Mouse (Mus musculus) midbrain, embryonic 14.5 days (tissue): ENCODE data around the gene Izumo1. TPM values are rescaled to one million over a fixed set of nuclear protein-coding genes. Genes with fewer than 3 reads are reported as not detected.

Experiments
- ATAC-seq: fragments of 200-750 bp; cut with Nextera tagmentation; 2 replicates; pipeline ENCODE4 v1.8.0; 2017; ENCODE audit warnings: moderate number of reproducible peaks, moderate library complexity; ENCODE audit not compliant: low FRiP score, low TSS enrichment
- DNase-seq: peaks from one replicate; pipeline ENCODE4 v3.0.0-alpha.2; 2015
- H3K27ac ChIP-seq: fragments of 300-500 bp; sonication (generic); replicated peaks from 2 replicates; pipeline ENCODE4 v1.5.1; 2014; ENCODE audit warnings: mild to moderate bottlenecking, low read depth, low read length, moderate library complexity
- H3K27me3 ChIP-seq: fragments of 300-500 bp; sonication (generic); 2 replicates; pipeline ENCODE4 v1.6.1; 2014; ENCODE audit warnings: low read length, control low read depth, mixed read lengths; ENCODE audit not compliant: control insufficient read depth, insufficient read depth
- H3K36me3 ChIP-seq: fragments of 300-500 bp; sonication (generic); 2 replicates; pipeline ENCODE4 v1.6.1; 2014; ENCODE audit warnings: low read length, control low read depth; ENCODE audit not compliant: control insufficient read depth, insufficient read depth
- H3K4me1 ChIP-seq: fragments of 300-500 bp; sonication (generic); 2 replicates; pipeline ENCODE4 v1.6.1; 2014; ENCODE audit warnings: mild to moderate bottlenecking, antibody characterized with exemption, low read length, control low read depth; ENCODE audit not compliant: control insufficient read depth, insufficient read depth
- H3K4me2 ChIP-seq: fragments of 300-500 bp; sonication (generic); 2 replicates; pipeline ENCODE4 v1.6.1; 2014; ENCODE audit warnings: mild to moderate bottlenecking, low read length, moderate library complexity
- H3K4me3 ChIP-seq: fragments of 300-500 bp; sonication (generic); replicated peaks from 2 replicates; pipeline ENCODE4 v1.5.1; 2014; ENCODE audit warnings: low read depth, low read length
- H3K9ac ChIP-seq: fragments of 300-500 bp; sonication (generic); replicated peaks from 2 replicates; pipeline ENCODE4 v1.6.1; 2014; ENCODE audit warnings: mild to moderate bottlenecking, low read length, moderate library complexity
- H3K9me3 ChIP-seq: fragments of 300-500 bp; sonication (generic); 2 replicates; pipeline ENCODE4 v1.6.1; 2016; ENCODE audit warnings: low read length, control low read depth, mixed read lengths; ENCODE audit not compliant: control insufficient read depth
- WGBS: fragments of 180-500 bp; shearing (Covaris S2); extraction: QIAGEN DNeasy Blood & Tissue Kit; methylation state at CpG from one replicate; pipeline ENCODE4 v1.1.7; 2014; 5-methylcytosine and 5-hydroxymethylcytosine counted together
- polyA plus RNA-seq: library from polyadenylated mRNA; unstranded; fragments of >200 nt; fragmentation: Nextera tagmentation; extraction: Ambion mirVana; gene quantifications from 2 replicates; pipeline ENCODE4 v1.2.1, GENCODE M21; 2014

Gene Izumo1
- polyA plus RNA-seq, 1 experiment from 2014 or later = not detected

DNA sequence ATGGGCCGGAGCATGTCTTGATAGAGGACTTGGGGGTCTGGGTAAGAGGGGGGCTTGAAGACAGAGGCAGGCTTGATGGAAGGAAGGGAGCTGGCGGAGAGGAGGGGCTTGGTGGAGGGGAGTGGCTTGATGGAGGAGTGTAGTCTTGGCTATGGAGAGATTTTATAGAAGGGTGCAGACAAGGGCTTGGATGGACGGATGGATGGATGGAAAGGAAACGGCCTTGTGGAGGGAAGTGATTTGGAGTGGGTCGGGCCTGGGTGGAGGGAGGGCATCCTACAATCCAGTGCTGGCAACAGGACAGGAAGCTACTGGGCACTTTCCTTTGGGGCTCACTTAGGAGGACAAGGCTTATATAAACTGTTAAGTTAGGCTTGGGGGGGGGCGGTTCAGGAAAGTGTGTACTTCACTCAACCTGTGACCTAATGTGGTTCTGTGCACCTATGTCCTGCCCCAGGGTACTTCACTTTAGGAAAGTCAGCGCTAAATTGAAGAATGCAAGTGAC, 5.0 kb downstream of the Izumo1 start:
- ATAC-seq (no peak), DNase-seq (no peak)
- no peak overlapping the region for H3K9ac ChIP-seq
- no peak overlapping the region for H3K4me3 ChIP-seq
- peaks cover 6% of the 10 kb centered on the region; the same call in 1 of the 2 replicates for H3K4me1 ChIP-seq
- H3K9me3 ChIP-seq = no peaks in the 10 kb centered on the region
- no peak overlapping the region for H3K4me2 ChIP-seq
- no peak overlapping the region for H3K27ac ChIP-seq
- WGBS = 88% methylated on average over 7 of the region's 7 CpGs
- no peaks in the 10 kb centered on the region for H3K27me3 ChIP-seq
- no peaks in the 10 kb centered on the region for H3K36me3 ChIP-seq

DNA sequence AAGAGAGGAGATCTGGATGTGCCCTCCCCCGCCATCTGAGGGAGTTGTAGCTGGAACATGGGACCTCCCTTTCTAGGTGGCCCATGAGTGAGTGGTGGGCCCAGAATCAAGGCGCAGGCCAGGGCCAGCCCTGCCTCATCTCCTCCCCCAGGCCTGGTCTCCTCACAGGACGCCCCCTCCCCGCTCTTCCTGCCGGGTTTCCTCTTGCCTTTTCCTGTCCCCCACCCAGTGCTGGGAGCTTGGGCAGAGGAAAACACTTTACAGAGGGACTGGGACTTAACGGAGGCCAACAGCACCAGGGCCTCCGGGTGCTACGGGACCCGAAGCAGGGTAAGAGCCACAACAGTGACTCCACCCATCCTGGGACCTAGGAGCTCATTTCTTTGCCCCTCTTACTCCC, 5.7 kb downstream of the Izumo1 start, which contains the start of gene Rasip1:
Rasip1 (plus strand) TSS at position 228 of the 400 bp plus-strand sequence.
- Histone ChIP-seq H3K27ac (peak within 1 kb of the TSS; percentile 89), H3K4me3 (peak within 1 kb of the TSS; percentile 56), H3K4me2 (peak within 1 kb of the TSS; percentile 95), H3K27me3 (no peaks in the 10 kb centered on the region), H3K9ac (peak within 1 kb of the TSS; percentile 74), H3K4me1 (peaks cover 6% of the 10 kb centered on the region; the same call in 1 of the 2 replicates), H3K36me3 (no peaks in the 10 kb centered on the region), H3K9me3 (no peaks in the 10 kb centered on the region)
- 90% methylated on average over 9 of the region's 9 CpGs for whole genome bisulfite sequencing
- no peak for ATAC-seq
- no peak for DNase-seq

DNA sequence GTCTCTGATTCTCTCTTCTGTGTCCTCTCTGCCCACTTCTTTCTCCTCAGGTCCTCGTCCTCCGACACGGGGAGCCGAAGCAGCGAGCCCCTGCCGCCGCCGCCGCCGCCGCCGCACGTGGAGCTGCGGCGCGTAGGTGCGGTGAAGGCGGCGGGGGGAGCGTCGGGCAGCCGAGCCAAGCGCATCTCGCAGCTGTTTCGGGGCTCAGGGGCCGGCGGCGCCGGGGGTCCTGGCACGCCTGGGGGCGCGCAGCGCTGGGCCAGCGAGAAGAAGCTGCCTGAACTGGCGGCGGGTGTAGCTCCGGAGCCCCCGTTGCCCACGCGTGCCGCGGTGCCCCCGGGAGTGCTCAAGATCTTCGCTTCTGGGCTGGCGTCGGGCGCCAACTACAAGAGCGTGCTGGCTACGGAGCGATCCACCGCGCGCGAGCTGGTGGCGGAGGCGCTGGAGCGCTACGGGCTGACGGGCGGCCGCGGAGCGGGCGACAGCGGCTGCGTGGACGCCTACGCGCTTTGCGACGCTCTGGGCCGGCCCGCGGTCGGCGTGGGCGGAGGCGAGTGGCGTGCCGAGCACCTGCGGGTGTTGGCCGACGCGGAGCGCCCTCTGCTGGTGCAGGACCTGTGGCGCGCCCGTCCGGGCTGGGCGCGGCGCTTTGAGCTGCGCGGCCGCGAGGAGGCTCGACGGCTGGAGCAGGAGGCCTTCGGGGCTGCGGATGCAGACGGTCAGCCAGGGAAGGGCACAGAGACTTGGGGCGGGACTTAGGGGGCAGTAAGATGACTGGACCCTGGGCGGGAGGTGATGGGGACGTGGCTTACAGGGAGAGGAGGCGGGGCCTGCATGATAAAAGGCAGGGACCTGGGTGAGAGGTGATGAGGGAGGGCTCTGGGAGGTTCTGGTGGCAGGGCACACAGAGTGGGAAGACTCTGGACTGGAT, 7.0 kb downstream of the Izumo1 start:
- DNase-seq (peak; percentile 96), ATAC-seq (peak; percentile 82)
- peaks cover 6% of the 10 kb centered on the region; the same call in 1 of the 2 replicates for H3K4me1 ChIP-seq
- H3K9ac ChIP-seq = peak overlapping the region; percentile 74
- H3K36me3 ChIP-seq = no peaks in the 10 kb centered on the region
- no peaks in the 10 kb centered on the region for H3K9me3 ChIP-seq
- H3K27ac ChIP-seq = peak overlapping the region; percentile 89
- WGBS = under 1% methylated on average over 99 of the region's 105 CpGs
- peaks cover 8% of the 10 kb centered on the region; the same call in 1 of the 2 replicates for H3K27me3 ChIP-seq
- H3K4me3 ChIP-seq = peak overlapping the region; percentile 56
- H3K4me2 ChIP-seq = peak overlapping the region; percentile 95

DNA sequence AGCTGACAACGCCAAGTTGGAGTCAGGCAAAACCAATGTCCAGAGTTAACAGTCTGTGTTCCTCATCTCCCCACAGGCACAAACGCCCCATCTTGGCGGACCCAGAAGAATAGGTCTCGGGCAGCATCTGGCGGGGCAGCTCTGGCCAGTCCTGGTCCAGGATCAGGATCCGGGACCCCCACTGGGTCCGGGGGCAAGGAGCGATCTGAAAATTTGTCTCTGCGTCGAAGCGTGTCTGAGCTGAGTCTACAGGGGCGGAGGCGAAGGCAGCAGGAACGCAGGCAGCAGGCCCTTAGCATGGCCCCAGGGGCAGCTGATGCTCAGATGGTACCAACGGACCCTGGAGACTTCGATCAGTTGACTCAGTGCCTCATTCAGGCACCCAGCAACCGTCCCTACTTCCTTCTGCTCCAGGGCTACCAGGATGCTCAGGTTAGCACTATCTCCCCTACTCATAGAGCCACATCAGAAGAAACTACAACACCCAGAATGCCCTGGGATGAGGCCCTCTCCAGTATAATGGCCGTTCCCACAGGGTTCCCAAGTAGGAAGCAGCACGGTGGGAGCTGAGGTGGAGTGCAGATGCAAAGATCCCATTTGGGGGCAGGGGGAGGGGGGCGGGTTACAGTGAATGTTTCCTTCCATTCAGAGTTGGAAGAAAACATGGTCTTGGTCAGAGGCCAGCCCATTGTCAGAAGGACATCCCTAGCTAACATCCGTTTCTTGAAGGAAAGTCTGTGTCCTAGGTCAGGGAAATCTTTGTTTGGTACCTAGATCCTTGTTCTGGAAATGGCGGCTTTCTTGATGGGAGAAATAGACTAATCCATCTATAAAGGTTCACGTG, 8.7 kb downstream of the Izumo1 start:
- no peaks in the 10 kb centered on the region for H3K36me3 ChIP-seq
- no peak overlapping the region for H3K27ac ChIP-seq
- WGBS = 73% methylated on average over 23 of the region's 23 CpGs
- peak; percentile 55 for DNase-seq
- H3K4me1 ChIP-seq = peaks cover 6% of the 10 kb centered on the region; the same call in 1 of the 2 replicates
- H3K27me3 ChIP-seq = peaks cover 8% of the 10 kb centered on the region; the same call in 1 of the 2 replicates
- no peaks in the 10 kb centered on the region for H3K9me3 ChIP-seq
- no peak overlapping the region for H3K4me2 ChIP-seq
- ATAC-seq = no peak
- H3K4me3 ChIP-seq = no peak overlapping the region
- H3K9ac ChIP-seq = no peak overlapping the region

DNA sequence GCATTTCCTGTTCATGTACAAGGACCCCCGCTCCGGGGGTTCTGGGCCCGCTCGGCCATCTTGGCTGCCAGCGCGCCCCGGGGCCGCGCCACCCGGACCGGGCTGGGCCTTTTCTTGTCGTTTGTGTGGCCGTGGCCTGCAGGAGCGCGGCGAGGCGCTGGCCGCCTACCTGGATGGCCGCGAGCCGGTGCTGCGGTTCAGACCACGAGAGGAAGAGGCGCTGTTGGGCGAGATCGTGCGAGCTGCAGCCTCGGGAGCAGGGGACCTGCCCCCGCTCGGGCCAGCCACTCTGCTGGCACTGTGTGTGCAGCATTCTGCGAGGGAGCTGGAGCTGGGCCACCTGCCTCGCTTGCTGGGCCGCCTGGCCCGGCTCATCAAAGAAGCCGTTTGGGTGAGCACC, 10.9 kb downstream of the Izumo1 start:
- peaks cover 7% of the 10 kb centered on the region; the same call in 1 of the 2 replicates for H3K36me3 ChIP-seq
- 13% methylated on average over 29 of the region's 35 CpGs for WGBS
- peak overlapping the region; percentile 41 for H3K4me2 ChIP-seq
- H3K9me3 ChIP-seq = no peaks in the 10 kb centered on the region
- H3K4me1 ChIP-seq = peaks cover 5% of the 10 kb centered on the region; the same call in 1 of the 2 replicates
- DNase-seq (peak; percentile 47), ATAC-seq (no peak)
- peaks cover 8% of the 10 kb centered on the region; the same call in 1 of the 2 replicates for H3K27me3 ChIP-seq
- no peak overlapping the region for H3K27ac ChIP-seq
- H3K4me3 ChIP-seq = no peak overlapping the region
- peak overlapping the region; percentile 40; the same call in 1 of the 2 replicates for H3K9ac ChIP-seq

DNA sequence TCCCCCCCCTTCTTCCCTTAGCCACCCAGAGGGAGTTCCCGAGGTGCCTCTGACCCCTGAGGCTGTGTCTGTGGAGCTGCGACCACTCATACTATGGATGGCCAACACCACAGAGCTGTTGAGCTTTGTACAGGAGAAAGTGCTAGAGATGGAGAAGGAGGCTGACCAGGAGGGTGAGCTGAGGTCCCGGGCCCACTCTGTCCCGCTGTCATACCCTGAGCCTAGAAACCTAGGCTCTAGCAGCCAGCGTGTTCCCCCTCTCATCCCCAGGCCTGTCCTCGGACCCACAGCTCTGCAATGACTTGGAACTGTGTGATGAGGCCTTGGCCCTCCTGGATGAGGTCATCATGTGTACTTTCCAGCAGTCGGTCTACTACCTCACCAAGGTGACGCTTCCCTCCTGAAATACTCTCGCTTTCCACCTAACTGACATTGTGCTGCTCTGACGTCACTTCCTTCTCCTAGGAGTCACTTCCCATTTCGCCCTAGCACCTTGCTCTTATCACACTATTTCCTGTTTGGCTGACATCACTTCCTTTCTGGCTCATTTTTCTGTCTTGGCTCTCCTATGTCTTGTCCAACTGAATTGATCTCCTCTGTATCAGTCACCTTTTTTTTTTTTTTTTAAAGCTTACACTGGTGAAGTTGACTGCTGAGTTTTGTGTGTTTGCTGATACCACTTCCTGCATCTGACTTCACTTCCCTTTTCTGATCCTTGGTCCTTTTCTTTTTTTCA, 13.5 kb downstream of the Izumo1 start:
- Histone ChIP-seq H3K4me2 (no peak overlapping the region), H3K27me3 (peaks cover 8% of the 10 kb centered on the region; the same call in 1 of the 2 replicates), H3K9ac (no peak overlapping the region), H3K4me1 (no peaks in the 10 kb centered on the region), H3K4me3 (no peak overlapping the region), H3K9me3 (no peaks in the 10 kb centered on the region), H3K36me3 (peaks cover 7% of the 10 kb centered on the region; the same call in 1 of the 2 replicates), H3K27ac (no peak overlapping the region)
- DNase-seq (no peak), ATAC-seq (no peak)
- WGBS = 92% methylated on average over 11 of the region's 11 CpGs

DNA sequence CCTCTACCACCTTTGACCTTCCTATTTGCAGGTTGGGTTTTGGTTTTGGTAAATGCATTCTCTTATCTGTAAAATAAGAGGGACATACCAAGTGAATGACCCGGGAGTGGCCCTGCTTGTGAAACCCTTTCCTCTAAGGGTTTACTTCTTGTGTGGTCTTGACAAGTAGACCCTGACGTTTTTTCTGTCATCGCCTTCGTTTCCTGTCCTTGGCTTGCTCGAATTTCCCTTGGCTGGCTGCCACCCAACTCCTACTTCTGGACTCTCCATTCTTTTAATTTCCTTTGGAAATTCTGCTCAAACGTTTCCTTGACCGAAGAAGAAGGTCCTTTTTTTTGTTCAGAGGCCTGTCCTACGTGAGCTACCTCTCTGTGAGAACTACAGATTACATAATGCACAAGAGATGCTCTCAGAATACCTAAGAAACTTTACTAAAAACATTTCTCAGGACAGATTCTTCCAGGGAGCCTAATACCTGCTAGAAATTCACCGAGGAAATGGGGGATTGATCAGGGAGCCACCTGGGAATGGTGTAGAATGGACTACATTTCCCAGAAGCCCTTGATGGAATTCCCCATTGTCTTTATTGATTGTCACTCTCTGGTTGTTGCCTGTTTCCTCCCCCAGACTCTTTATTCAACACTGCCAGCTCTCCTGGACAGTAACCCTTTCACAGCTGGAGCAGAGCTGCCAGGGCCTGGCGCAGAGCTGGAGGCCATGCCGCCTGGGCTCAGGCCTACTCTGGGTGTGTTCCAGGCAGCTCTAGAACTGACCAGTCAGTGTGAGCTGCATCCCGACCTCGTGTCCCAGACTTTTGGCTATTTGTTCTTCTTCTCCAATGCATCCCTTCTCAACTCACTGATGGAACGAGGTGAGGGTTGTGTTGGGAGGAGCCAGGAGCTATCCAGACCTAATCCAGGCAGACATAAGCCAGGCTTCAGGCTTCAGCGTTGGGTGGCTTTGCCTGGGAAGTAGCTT, 14.4 kb downstream of the Izumo1 start:
- H3K27ac ChIP-seq = no peak overlapping the region
- H3K4me1 ChIP-seq = no peaks in the 10 kb centered on the region
- no peak overlapping the region for H3K9ac ChIP-seq
- H3K4me3 ChIP-seq = no peak overlapping the region
- no peak for DNase-seq
- WGBS = 91% methylated on average over 15 of the region's 15 CpGs
- H3K36me3 ChIP-seq = peaks cover 7% of the 10 kb centered on the region; the same call in 1 of the 2 replicates
- no peak overlapping the region for H3K4me2 ChIP-seq
- no peak for ATAC-seq
- peaks cover 8% of the 10 kb centered on the region; the same call in 1 of the 2 replicates for H3K27me3 ChIP-seq
- H3K9me3 ChIP-seq = no peaks in the 10 kb centered on the region
